Mouse (Mus musculus): ENCODE measurements around the gene Vav2.

Gene Vav2

GRCm38 (mm10) chr2:27371450-27371849, 55.4 kb downstream of the Vav2 start:
- DNase-seq (ENCODE audit: low read depth, low spot score), result no peak

- DNase-seq (ENCODE audit: low read depth, low spot score), result no peak
Measured at GRCm38 (mm10) chr2:27368980-27369379, 57.9 kb downstream of the Vav2 start.

GRCm38 (mm10) chr2:27365296-27365695, 61.5 kb downstream of the Vav2 start:
- DNase-seq (ENCODE audit: low read depth, low spot score), result no peak

GRCm38 (mm10) chr2:27361786-27362185, 65.0 kb downstream of the Vav2 start:
- DNase-seq (ENCODE audit: low read depth, low spot score), result no peak

GRCm38 (mm10) chr2:27358461-27358860, 68.4 kb downstream of the Vav2 start:
- DNase-seq (ENCODE audit: low read depth, low spot score), result no peak

- DNase-seq (ENCODE audit: low read depth, low spot score), result no peak
Measured at GRCm38 (mm10) chr2:27355684-27356083, 71.1 kb downstream of the Vav2 start.

- no peak for DNase-seq (ENCODE audit: low read depth, low spot score)
Measured at GRCm38 (mm10) chr2:27354610-27355211, 72.1 kb downstream of the Vav2 start.

GRCm38 (mm10) chr2:27352720-27353119, 74.1 kb downstream of the Vav2 start:
- DNase-seq (ENCODE audit: low read depth, low spot score), result no peak

GRCm38 (mm10) chr2:27350371-27350770, 76.5 kb downstream of the Vav2 start:
- DNase-seq (ENCODE audit: low read depth, low spot score), result no peak

GRCm38 (mm10) chr2:27343984-27344453, 82.8 kb downstream of the Vav2 start:
- DNase-seq (ENCODE audit: low read depth, low spot score), result no peak

- DNase-seq (ENCODE audit: low read depth, low spot score), result no peak
Measured at GRCm38 (mm10) chr2:27340682-27341081, 86.2 kb downstream of the Vav2 start.

- DNase-seq (ENCODE audit: low read depth, low spot score), result no peak
Measured at GRCm38 (mm10) chr2:27339051-27339450, 87.8 kb downstream of the Vav2 start.

- DNase-seq (ENCODE audit: low read depth, low spot score), result no peak
Measured at GRCm38 (mm10) chr2:27337261-27337660, 89.6 kb downstream of the Vav2 start.

GRCm38 (mm10) chr2:27336600-27336999, 90.2 kb downstream of the Vav2 start:
- DNase-seq (ENCODE audit: low read depth, low spot score), result no peak

- DNase-seq (ENCODE audit: low read depth, low spot score), result no peak
Measured at GRCm38 (mm10) chr2:27334816-27335215, 92.0 kb downstream of the Vav2 start.

GRCm38 (mm10) chr2:27331560-27331959, 95.3 kb downstream of the Vav2 start:
- no peak for DNase-seq (ENCODE audit: low read depth, low spot score)

GRCm38 (mm10) chr2:27330446-27330845, 96.4 kb downstream of the Vav2 start:
- no peak for DNase-seq (ENCODE audit: low read depth, low spot score)

- no peak for DNase-seq (ENCODE audit: low read depth, low spot score)
Measured at GRCm38 (mm10) chr2:27329386-27330060, 97.3 kb downstream of the Vav2 start.

- DNase-seq (ENCODE audit: low read depth, low spot score), result no peak
Measured at GRCm38 (mm10) chr2:27328613-27329041, 98.2 kb downstream of the Vav2 start.

GRCm38 (mm10) chr2:27327886-27328285, 98.9 kb downstream of the Vav2 start:
- DNase-seq (ENCODE audit: low read depth, low spot score), result no peak

- no peak for DNase-seq (ENCODE audit: low read depth, low spot score)
Measured at GRCm38 (mm10) chr2:27327076-27327475, 99.8 kb downstream of the Vav2 start.

- no peak for DNase-seq (ENCODE audit: low read depth, low spot score)
Measured at GRCm38 (mm10) chr2:27326357-27326756, 100.5 kb downstream of the Vav2 start.

- no peak for DNase-seq (ENCODE audit: low read depth, low spot score)
Measured at GRCm38 (mm10) chr2:27324690-27325089, 102.1 kb downstream of the Vav2 start.
